Mouse (Mus musculus): ENCODE measurements around the gene Hspa12b.

GRCm38 (mm10) chr2:131160671-131161111 is 33.6 kb downstream of the Hspa12b start:
- TF ChIP-seq E2F4 (IDR thresholded peaks at IDR 0.05; ENCODE audit: insufficient read depth) (no peak), POLR2A (IDR thresholded peaks at IDR 0.05; ENCODE audit: insufficient read length, low read depth) (no peak), TCF3 (IDR thresholded peaks at IDR 0.05; ENCODE audit: insufficient read length, low read depth) (no peak), SRF (IDR thresholded peaks at IDR 0.05; ENCODE audit: control insufficient read depth, insufficient read length, low read depth) (no peak), MYOG (IDR thresholded peaks at IDR 0.05; ENCODE audit: control insufficient read depth in 1 of 3, insufficient read depth in 1 of 3, insufficient read length in 2 of 3, low read depth in 2 of 3) (no peak), MAX (IDR thresholded peaks at IDR 0.05; ENCODE audit: low read depth) (no peak), CEBPB (IDR thresholded peaks at IDR 0.05; ENCODE audit: insufficient read depth, poor library complexity, severe bottlenecking) (no peak), POLR2AphosphoS2 (IDR thresholded peaks at IDR 0.05; ENCODE audit: insufficient read length, low read depth) (no peak), REST (IDR thresholded peaks at IDR 0.05; ENCODE audit: insufficient read depth, insufficient read length) (no peak), TCF12 (IDR thresholded peaks at IDR 0.05; ENCODE audit: insufficient read depth, poor library complexity, severe bottlenecking) (no peak), MYOD1 (IDR thresholded peaks at IDR 0.05; ENCODE audit: control insufficient read depth in 1 of 3, insufficient read length in 2 of 3, low read depth in 2 of 3) (no peak)

Measured in myocyte (in vitro differentiated cells).